Mouse (Mus musculus) adrenal gland (tissue): ENCODE measurements around the gene Nectin1.

Experiments used
- intact Hi-C: fragments of 180-260 bp; cut with DNase I; formaldehyde crosslinking; loops from one replicate; pipeline ENCODE4 v1.15.1; 2025

Gene Nectin1

DNA sequence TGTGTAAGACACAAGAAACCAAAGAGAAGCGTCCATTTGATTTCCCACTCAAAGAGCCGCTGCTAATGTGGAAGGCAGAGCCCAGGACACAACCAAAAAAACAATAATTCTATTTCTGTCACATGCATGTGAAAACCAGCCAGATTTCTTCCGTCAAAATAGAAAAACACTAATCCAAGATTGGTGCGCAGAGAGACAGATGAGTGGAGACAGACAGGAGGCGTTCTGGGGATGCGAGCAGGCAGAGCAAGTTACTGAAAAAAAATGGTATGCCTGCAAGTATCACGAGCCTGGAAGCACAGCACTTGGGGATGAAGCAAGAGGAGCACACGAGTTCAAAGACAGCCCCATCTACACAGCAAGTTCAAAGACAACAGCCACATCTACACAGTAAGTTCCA, 106.5 kb downstream of the Nectin1 start:
- intact Hi-C loops, result no loop called here

DNA sequence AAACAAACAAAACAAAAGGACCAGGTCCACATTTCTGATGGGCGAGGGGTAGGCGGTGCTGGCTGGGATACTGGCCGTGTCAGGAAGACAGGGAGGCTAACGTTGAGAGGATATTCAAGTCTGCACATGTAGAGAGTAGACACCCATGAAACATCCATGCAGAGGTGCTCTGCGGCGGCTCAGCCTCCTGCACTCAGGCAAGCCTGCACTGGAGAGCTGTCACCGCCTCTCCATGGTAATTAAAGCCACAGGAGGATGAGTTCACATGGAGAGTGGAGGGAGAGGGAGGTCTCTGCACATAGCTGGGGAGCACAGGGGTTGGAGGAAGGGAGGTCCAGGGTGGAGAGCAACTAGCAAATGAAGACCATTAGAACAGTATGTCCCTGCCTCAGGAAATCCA, 107.4 kb downstream of the Nectin1 start:
- intact Hi-C loops, result no loop called here

GRCm38 (mm10) chr9:43855887-43856286, 112.1 kb downstream of the Nectin1 start:
- intact Hi-C loops, result no loop called here
